Mouse (Mus musculus) intestine, embryonic 15.5 days (tissue): Measurements from ENCODE around the gene Fntb. TPM values are rescaled to one million over a fixed set of nuclear protein-coding genes. Genes with fewer than 3 reads are reported as not detected.

Experiments used
- ATAC-seq: fragments of 200-750 bp; cut with Nextera tagmentation; 2 replicates; pipeline ENCODE4 v1.8.0; 2017; ENCODE audit warnings: moderate TSS enrichment, moderate library complexity
- H3K27ac ChIP-seq: fragments of 300-500 bp; sonication (generic); 2 replicates; pipeline ENCODE4 v1.5.1; 2015; ENCODE audit warnings: mild to moderate bottlenecking, inconsistent platforms
- H3K27me3 ChIP-seq: fragments of 300-500 bp; sonication (generic); replicated peaks from 2 replicates; pipeline ENCODE4 v1.6.1; 2015; ENCODE audit warnings: inconsistent platforms
- H3K36me3 ChIP-seq: fragments of 300-500 bp; sonication (generic); 2 replicates; pipeline ENCODE4 v1.6.1; 2015; ENCODE audit warnings: inconsistent platforms
- H3K4me1 ChIP-seq: fragments of 300-500 bp; sonication (generic); replicated peaks from 2 replicates; pipeline ENCODE4 v1.6.1; 2015; ENCODE audit warnings: inconsistent platforms
- H3K4me2 ChIP-seq: fragments of 300-500 bp; sonication (generic); replicated peaks from 2 replicates; pipeline ENCODE4 v1.6.1; 2015; ENCODE audit warnings: mild to moderate bottlenecking, inconsistent platforms
- H3K4me3 ChIP-seq: fragments of 300-500 bp; sonication (generic); replicated peaks from 2 replicates; pipeline ENCODE4 v1.5.1; 2015; ENCODE audit warnings: inconsistent platforms
- H3K9ac ChIP-seq: fragments of 300-500 bp; sonication (generic); 2 replicates; pipeline ENCODE4 v1.6.1; 2015; ENCODE audit warnings: inconsistent platforms
- H3K9me3 ChIP-seq: fragments of 300-500 bp; sonication (generic); 2 replicates; pipeline ENCODE4 v1.6.1; 2016; ENCODE audit warnings: inconsistent platforms
- WGBS: fragments of 180-500 bp; shearing (Covaris S2); methylation state at CpG from one replicate; pipeline ENCODE4 v1.1.7; 2015; 5-methylcytosine and 5-hydroxymethylcytosine counted together
- polyA plus RNA-seq: library from polyadenylated mRNA; unstranded; fragments of >200 nt; fragmentation: Nextera tagmentation; extraction: Ambion mirVana; gene quantifications from 2 replicates; pipeline ENCODE4 v1.2.1, GENCODE M21; 2015

Fntb gene
- polyA plus RNA-seq, 1 experiment from 2014 or later: 30.7 TPM

- H3K4me1 ChIP-seq: peaks cover 8% of the 10 kb centered on the region
- under 1% methylated on average over 67 of the region's 73 CpGs for WGBS
- H3K9me3 ChIP-seq: no peaks in the 10 kb centered on the region
- peak within 1 kb of the TSS; percentile 94 for H3K4me3 ChIP-seq
- H3K36me3 ChIP-seq: 0 out of 2 replicates have a peak, but pooled peaks cover 3% of the 10 kb centered on the region
- H3K4me2 ChIP-seq: peak within 1 kb of the TSS; percentile 85
- peak within 1 kb of the TSS; percentile 67 for H3K27ac ChIP-seq
- H3K27me3 ChIP-seq: no peaks in the 10 kb centered on the region
- peak; percentile 99 for ATAC-seq
- H3K9ac ChIP-seq: peak within 1 kb of the TSS; percentile 88
Measured at GRCm38 (mm10) chr12:76961932-76962891, 196.8 kb downstream of the Fntb start, which contains the start of gene Max. Gene Max (minus strand): TSS chr12:76962201.

- Histone ChIP-seq H3K27ac (no peak overlapping the region), H3K4me1 (peaks cover 8% of the 10 kb centered on the region), H3K9me3 (no peaks in the 10 kb centered on the region), H3K36me3 (no peaks in the 10 kb centered on the region), H3K4me2 (no peak overlapping the region), H3K4me3 (no peak overlapping the region), H3K27me3 (no peaks in the 10 kb centered on the region), H3K9ac (no peak overlapping the region)
- ATAC-seq: no peak
- WGBS: 43% methylated on average over 5 of the region's 5 CpGs
Measured at GRCm38 (mm10) chr12:76965089-76965488, 199.7 kb downstream of the Fntb start.

GRCm38 (mm10) chr12:76965876-76966275, 200.5 kb downstream of the Fntb start:
- no peak overlapping the region for H3K27ac ChIP-seq
- H3K36me3 ChIP-seq: no peaks in the 10 kb centered on the region
- H3K27me3 ChIP-seq: no peaks in the 10 kb centered on the region
- no peaks in the 10 kb centered on the region for H3K9me3 ChIP-seq
- no peak overlapping the region for H3K4me2 ChIP-seq
- no peak overlapping the region for H3K9ac ChIP-seq
- no peak for ATAC-seq
- no peak overlapping the region for H3K4me3 ChIP-seq
- peaks cover 2% of the 10 kb centered on the region for H3K4me1 ChIP-seq
- WGBS: 24% methylated on average over 4 of the region's 4 CpGs

Other genes with a start within 250 kb of the Fntb start
- 9.5 and 11.2 TPM in 2 replicates for gene Plekhg3, start 234.7 kb upstream of the Fntb start, polyA plus RNA-seq
- 1.3 and 2.0 TPM in 2 replicates for gene Sptb, start 55.0 kb upstream of the Fntb start, polyA plus RNA-seq
- gene Churc1, start 51 bp upstream of the Fntb start, polyA plus RNA-seq: 107 and 147 TPM in 2 replicates
- gene Gpx2, start 30.0 kb downstream of the Fntb start, polyA plus RNA-seq: 81.9 and 89.6 TPM in 2 replicates
- 20.3 and 20.8 TPM in 2 replicates for gene Rab15, start 57.3 kb downstream of the Fntb start, polyA plus RNA-seq
- gene Max, start 196.6 kb downstream of the Fntb start, polyA plus RNA-seq: 13.0 and 13.1 TPM in 2 replicates